ENCODE assay signal across 19 mouse cellular contexts in the genomic region with DNA sequence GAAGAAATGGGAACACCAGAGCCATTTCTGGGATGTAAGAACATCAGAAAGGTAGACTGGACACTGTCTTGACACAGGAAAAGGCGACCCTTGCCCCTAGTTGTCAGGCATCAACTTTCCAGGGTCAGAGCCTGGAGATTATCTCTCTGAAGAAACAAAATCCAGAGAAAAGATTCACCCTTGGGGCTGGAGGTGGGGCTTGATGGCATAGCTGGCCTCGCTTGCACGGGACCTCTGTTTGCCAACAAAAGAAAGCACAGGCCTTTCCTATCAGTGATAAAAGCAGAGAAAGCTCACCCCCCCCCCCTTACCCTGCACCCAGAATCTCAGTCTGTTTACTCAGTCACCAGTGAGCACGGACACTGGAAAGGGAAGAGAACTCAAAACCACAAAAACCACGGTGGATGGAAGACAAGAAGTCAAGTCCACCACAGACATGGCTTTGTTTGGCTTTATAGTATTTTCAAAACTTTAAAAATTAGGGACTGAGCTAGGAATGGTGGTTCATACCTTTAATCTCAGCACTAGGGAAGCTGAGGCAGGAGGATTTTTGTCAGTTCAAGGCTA. TPM values are rescaled to one million over a fixed set of nuclear protein-coding genes. Genes with fewer than 3 reads are reported as not detected.
DNase-seq lines count a peak whose midpoint lies in the region; ATAC-seq and TF ChIP-seq lines count a peak whose summit lies in the region.
"Had no signal": no experiment of that assay in that cellular context is flagged by ENCODE, and none has a peak within 500 bp of the region (broad histone marks: within the 10 kb centered on the region; RNA-seq: fewer than 3 reads in every experiment).

No protein-coding gene starts in this region.

- H3K9ac ChIP-seq in embryonic facial prominence, embryonic 12.5 days = no peak overlapping the region
- no peak overlapping the region for H3K9ac ChIP-seq in midbrain, embryonic 11.5 days (ENCODE audit: low read length)
- no peak overlapping the region for H3K9ac ChIP-seq in liver, embryonic 11.5 days (ENCODE audit: low read depth, low read length)
- H3K9ac ChIP-seq: hindbrain, embryonic 12.5 days; intestine, embryonic 15.5 days; liver, embryonic 14.5 days; neural tube, embryonic 12.5 days had no signal

- H3K36me3 ChIP-seq in embryonic facial prominence, embryonic 12.5 days = 0 out of 2 replicates have a peak, but pooled peaks cover 7% of the 10 kb centered on the region
- H3K36me3 ChIP-seq in embryonic facial prominence, embryonic 10.5 days (replicated peaks) = peaks cover 12% of the 10 kb centered on the region
- H3K36me3 ChIP-seq in midbrain, embryonic 10.5 days = no peaks in the 10 kb centered on the region
- H3K36me3 ChIP-seq in midbrain, embryonic 11.5 days (ENCODE audit: control insufficient read depth, insufficient read depth, low read length) = no peaks in the 10 kb centered on the region
- no peaks in the 10 kb centered on the region for H3K36me3 ChIP-seq in liver, embryonic 11.5 days (ENCODE audit: control insufficient read depth, insufficient read depth, low read length)
- H3K36me3 ChIP-seq in myocyte (ENCODE audit: control insufficient read depth, insufficient read depth) = no peaks in the 10 kb centered on the region
- H3K36me3 ChIP-seq: intestine, embryonic 15.5 days; neural tube, embryonic 12.5 days had no signal

- H3K27me3 ChIP-seq in embryonic facial prominence, embryonic 12.5 days = no peaks in the 10 kb centered on the region
- no peaks in the 10 kb centered on the region for H3K27me3 ChIP-seq in embryonic facial prominence, embryonic 10.5 days (replicated peaks; ENCODE audit: low read depth, poor library complexity, severe bottlenecking)
- H3K27me3 ChIP-seq in midbrain, embryonic 10.5 days (ENCODE audit: low read depth, poor library complexity, severe bottlenecking) = no peaks in the 10 kb centered on the region
- H3K27me3 ChIP-seq in midbrain, embryonic 11.5 days (ENCODE audit: control insufficient read depth, insufficient read depth, low read length) = no peaks in the 10 kb centered on the region
- no peaks in the 10 kb centered on the region for H3K27me3 ChIP-seq in liver, embryonic 11.5 days (replicated peaks; ENCODE audit: control insufficient read depth, insufficient read depth, low read length)
- H3K27me3 ChIP-seq in myocyte (ENCODE audit: control insufficient read depth, insufficient read depth, insufficient read length) = no peaks in the 10 kb centered on the region
- H3K27me3 ChIP-seq: hindbrain, embryonic 12.5 days; intestine, embryonic 15.5 days; neural tube, embryonic 12.5 days had no signal

- ATAC-seq in embryonic facial prominence, embryonic 12.5 days (ENCODE audit: insufficient number of reproducible peaks, insufficient read depth, low FRiP score, low TSS enrichment) = no peak
- ATAC-seq in midbrain, embryonic 11.5 days (ENCODE audit: low FRiP score) = no peak
- no peak for ATAC-seq in liver, embryonic 11.5 days (replicated peaks; ENCODE audit: low FRiP score)
- ATAC-seq: intestine, embryonic 15.5 days; midbrain, embryonic 16.5 days had no signal

- peak overlapping the region; percentile 17; the same call in 1 of the 2 replicates for H3K27ac ChIP-seq in embryonic facial prominence, embryonic 12.5 days
- H3K27ac ChIP-seq in embryonic facial prominence, embryonic 10.5 days (replicated peaks) = no peak overlapping the region
- H3K27ac ChIP-seq in midbrain, embryonic 10.5 days (replicated peaks) = 0 out of 2 replicates have a peak overlapping the region, but pooled peaks have one; percentile 46
- H3K27ac ChIP-seq in midbrain, embryonic 11.5 days (ENCODE audit: low read depth, low read length) = no peak overlapping the region
- H3K27ac ChIP-seq in liver, embryonic 11.5 days (ENCODE audit: low read depth, low read length) = peak overlapping the region; percentile 66
- H3K27ac ChIP-seq: hindbrain, embryonic 12.5 days; intestine, embryonic 15.5 days; liver, embryonic 14.5 days; neural tube, embryonic 12.5 days had no signal

- no peaks in the 10 kb centered on the region for H3K79me2 ChIP-seq in myocyte (ENCODE audit: control insufficient read depth, insufficient read depth)

- 44% methylated on average over 5 of the region's 5 CpGs for WGBS in embryonic facial prominence, embryonic 12.5 days
- WGBS in embryonic facial prominence, embryonic 10.5 days = 47% methylated on average over 5 of the region's 5 CpGs
- whole genome bisulfite sequencing in midbrain, embryonic 10.5 days = 58% methylated on average over 5 of the region's 5 CpGs
- 63% methylated on average over 5 of the region's 5 CpGs for WGBS in midbrain, embryonic 11.5 days
- WGBS in liver, embryonic 11.5 days = 22% methylated on average over 5 of the region's 5 CpGs

- no peak overlapping the region for H3K4me3 ChIP-seq in embryonic facial prominence, embryonic 12.5 days
- no peak overlapping the region for H3K4me3 ChIP-seq in embryonic facial prominence, embryonic 10.5 days
- H3K4me3 ChIP-seq in midbrain, embryonic 10.5 days = no peak overlapping the region
- H3K4me3 ChIP-seq in midbrain, embryonic 11.5 days (ENCODE audit: low read depth, low read length) = no peak overlapping the region
- H3K4me3 ChIP-seq in liver, embryonic 11.5 days (ENCODE audit: low read depth, low read length) = no peak overlapping the region
- H3K4me3 ChIP-seq in myocyte = no peak overlapping the region
- H3K4me3 ChIP-seq: erythroblast, embryonic 14.5 days; hindbrain, embryonic 12.5 days; intestine, embryonic 15.5 days; neural tube, embryonic 12.5 days had no signal

- no peak for DNase-seq in embryonic facial prominence, embryonic 10.5 days (ENCODE audit: low spot score)
- DNase-seq in midbrain, embryonic 10.5 days (ENCODE audit: low spot score) = no peak
- DNase-seq in midbrain, embryonic 11.5 days (ENCODE audit: low spot score, missing footprints) = no peak
- DNase-seq in liver, embryonic 11.5 days (ENCODE audit: low spot score) = no peak
- no peak for DNase-seq in thymus, postnatal 25 days
- no peak for DNase-seq in kidney, postnatal 36 days
- DNase-seq: cerebellum, adult 8-10 months; gastrocnemius, postnatal 36 days; kidney, postnatal 10 days; lung, postnatal 36 days; thymus, postnatal 36 days had no signal

- no peaks in the 10 kb centered on the region for H3K9me3 ChIP-seq in embryonic facial prominence, embryonic 12.5 days
- no peaks in the 10 kb centered on the region for H3K9me3 ChIP-seq in embryonic facial prominence, embryonic 10.5 days
- H3K9me3 ChIP-seq in midbrain, embryonic 10.5 days (replicated peaks) = no peaks in the 10 kb centered on the region
- no peaks in the 10 kb centered on the region for H3K9me3 ChIP-seq in midbrain, embryonic 11.5 days (ENCODE audit: control insufficient read depth, low read length)
- H3K9me3 ChIP-seq in liver, embryonic 11.5 days (ENCODE audit: control insufficient read depth, low read length) = no peaks in the 10 kb centered on the region
- H3K9me3 ChIP-seq: hindbrain, embryonic 12.5 days; intestine, embryonic 15.5 days; neural tube, embryonic 12.5 days had no signal

- TF ChIP-seq POLR2A in myocyte (IDR thresholded peaks at IDR 0.05; ENCODE audit: insufficient read length, low read depth) = no peak

- H3ac ChIP-seq in myocyte (ENCODE audit: control insufficient read depth, insufficient read length) = no peak overlapping the region

- no peak overlapping the region for H3K4me2 ChIP-seq in embryonic facial prominence, embryonic 12.5 days (replicated peaks)
- H3K4me2 ChIP-seq in midbrain, embryonic 11.5 days = no peak overlapping the region
- H3K4me2 ChIP-seq in liver, embryonic 11.5 days = peak overlapping the region; percentile 21; the same call in 1 of the 2 replicates
- H3K4me2 ChIP-seq in myocyte (ENCODE audit: low read depth) = peak overlapping the region; percentile 35
- H3K4me2 ChIP-seq: hindbrain, embryonic 12.5 days; intestine, embryonic 15.5 days; neural tube, embryonic 12.5 days had no signal

- H3K4me1 ChIP-seq in embryonic facial prominence, embryonic 12.5 days = peaks cover 5% of the 10 kb centered on the region; the same call in 1 of the 2 replicates
- H3K4me1 ChIP-seq in embryonic facial prominence, embryonic 10.5 days = peaks cover 25% of the 10 kb centered on the region
- H3K4me1 ChIP-seq in midbrain, embryonic 10.5 days = peaks cover 29% of the 10 kb centered on the region
- H3K4me1 ChIP-seq in midbrain, embryonic 11.5 days (ENCODE audit: control insufficient read depth, insufficient read depth, low read length) = no peaks in the 10 kb centered on the region; the same call in 1 of the 2 replicates
- peaks cover 10% of the 10 kb centered on the region for H3K4me1 ChIP-seq in liver, embryonic 11.5 days (replicated peaks; ENCODE audit: control insufficient read depth, insufficient read depth, low read length)
- H3K4me1 ChIP-seq: hindbrain, embryonic 12.5 days; neural tube, embryonic 12.5 days had no signal

RNA-seq across cellular contexts. Expression of gene Zfp740, which starts 10.1 kb away (rescaled TPM):
- polyA plus RNA-seq in embryonic facial prominence, embryonic 12.5 days (2016; fragmentation: Nextera tagmentation; extraction: Ambion mirVana) = 114 and 119 TPM in 2 replicates
- polyA plus RNA-seq in embryonic facial prominence, embryonic 10.5 days (2016; fragmentation: Nextera tagmentation; extraction: Ambion mirVana) = 77.6 and 79.3 TPM in 2 replicates
- polyA plus RNA-seq in midbrain, embryonic 10.5 days (2016; fragmentation: Nextera tagmentation; extraction: Ambion mirVana) = 63.0 and 72.4 TPM in 2 replicates
- polyA plus RNA-seq in midbrain, embryonic 11.5 days (2014; fragmentation: Nextera tagmentation; extraction: Ambion mirVana) = 58.9 and 61.1 TPM in 2 replicates
- polyA plus RNA-seq in liver, embryonic 11.5 days (2014; fragmentation: Nextera tagmentation; extraction: Ambion mirVana) = 38.1 and 38.3 TPM in 2 replicates
- polyA plus RNA-seq in myocyte (2012; fragmentation: generic; extraction: Trizol) = 42.3 TPM

RNA-seq across cellular contexts. Expression of gene Csad, which starts 11.6 kb away (rescaled TPM):
- 82.8 and 91.1 TPM in 2 replicates for polyA plus RNA-seq in embryonic facial prominence, embryonic 12.5 days (2016; fragmentation: Nextera tagmentation; extraction: Ambion mirVana)
- polyA plus RNA-seq in embryonic facial prominence, embryonic 10.5 days (2016; fragmentation: Nextera tagmentation; extraction: Ambion mirVana) = 48.6 and 48.7 TPM in 2 replicates
- 32.8 and 38.8 TPM in 2 replicates for polyA plus RNA-seq in midbrain, embryonic 10.5 days (2016; fragmentation: Nextera tagmentation; extraction: Ambion mirVana)
- polyA plus RNA-seq in midbrain, embryonic 11.5 days (2014; fragmentation: Nextera tagmentation; extraction: Ambion mirVana) = 21.9 and 25.9 TPM in 2 replicates
- polyA plus RNA-seq in liver, embryonic 11.5 days (2014; fragmentation: Nextera tagmentation; extraction: Ambion mirVana) = 33.3 and 35.1 TPM in 2 replicates
- polyA plus RNA-seq in myocyte (2012; fragmentation: generic; extraction: Trizol) = 18.8 TPM

RNA-seq across cellular contexts. Expression of gene Itgb7, which starts 38.8 kb away (rescaled TPM):
- polyA plus RNA-seq in embryonic facial prominence, embryonic 12.5 days (2016; fragmentation: Nextera tagmentation; extraction: Ambion mirVana) = 1.9 and 2.6 TPM in 2 replicates
- polyA plus RNA-seq in embryonic facial prominence, embryonic 10.5 days (2016; fragmentation: Nextera tagmentation; extraction: Ambion mirVana) = 1.1 and 1.6 TPM in 2 replicates
- polyA plus RNA-seq in midbrain, embryonic 10.5 days (2016; fragmentation: Nextera tagmentation; extraction: Ambion mirVana) = 0.31 and 0.56 TPM in 2 replicates
- polyA plus RNA-seq in midbrain, embryonic 11.5 days (2014; fragmentation: Nextera tagmentation; extraction: Ambion mirVana) = 0.15 and 0.55 TPM in 2 replicates
- 3.9 and 4.1 TPM in 2 replicates for polyA plus RNA-seq in liver, embryonic 11.5 days (2014; fragmentation: Nextera tagmentation; extraction: Ambion mirVana)
- polyA plus RNA-seq in myocyte (2012; fragmentation: generic; extraction: Trizol) = 2.0 TPM

RNA-seq across cellular contexts. Expression of gene Soat2, which starts 42.6 kb away (rescaled TPM):
- 0.13 and 0.17 TPM in 2 replicates for polyA plus RNA-seq in embryonic facial prominence, embryonic 12.5 days (2016; fragmentation: Nextera tagmentation; extraction: Ambion mirVana)
- polyA plus RNA-seq in embryonic facial prominence, embryonic 10.5 days (2016; fragmentation: Nextera tagmentation; extraction: Ambion mirVana) = 0.09 and 0.18 TPM in 2 replicates
- polyA plus RNA-seq in midbrain, embryonic 10.5 days (2016; fragmentation: Nextera tagmentation; extraction: Ambion mirVana) = 0.14 and 0.20 TPM in 2 replicates
- polyA plus RNA-seq in midbrain, embryonic 11.5 days (2014; fragmentation: Nextera tagmentation; extraction: Ambion mirVana) = not detected in 2 replicates
- 31.4 and 36.2 TPM in 2 replicates for polyA plus RNA-seq in liver, embryonic 11.5 days (2014; fragmentation: Nextera tagmentation; extraction: Ambion mirVana)
- 0.43 TPM for polyA plus RNA-seq in myocyte (2012; fragmentation: generic; extraction: Trizol)

RNA-seq across cellular contexts. Expression of gene Igfbp6, which starts 48.7 kb away (rescaled TPM):
- polyA plus RNA-seq in embryonic facial prominence, embryonic 12.5 days (2016; fragmentation: Nextera tagmentation; extraction: Ambion mirVana) = 0.92 and 1.2 TPM in 2 replicates
- 0.26 and 0.36 TPM in 2 replicates for polyA plus RNA-seq in embryonic facial prominence, embryonic 10.5 days (2016; fragmentation: Nextera tagmentation; extraction: Ambion mirVana)
- 0.32 and 0.38 TPM in 2 replicates for polyA plus RNA-seq in midbrain, embryonic 10.5 days (2016; fragmentation: Nextera tagmentation; extraction: Ambion mirVana)
- polyA plus RNA-seq in midbrain, embryonic 11.5 days (2014; fragmentation: Nextera tagmentation; extraction: Ambion mirVana) = 0.34 and 0.40 TPM in 2 replicates
- polyA plus RNA-seq in liver, embryonic 11.5 days (2014; fragmentation: Nextera tagmentation; extraction: Ambion mirVana) = 0.77 and 1.1 TPM in 2 replicates
- polyA plus RNA-seq in myocyte (2012; fragmentation: generic; extraction: Trizol) = 182 TPM
- polyA plus RNA-seq: hindbrain, embryonic 12.5 days had no signal

Comparison
In these comparisons a context has a peak if more than half of its experiments do, and no peak if none do; other contexts are left out.
1. H3K27ac ChIP-seq: peak in embryonic facial prominence, embryonic 12.5 days (single experiment), midbrain, embryonic 10.5 days (single experiment) and liver, embryonic 11.5 days (single experiment); none in embryonic facial prominence, embryonic 10.5 days (single experiment) and midbrain, embryonic 11.5 days (single experiment).
2. H3K4me2 ChIP-seq: peak in liver, embryonic 11.5 days (single experiment) and myocyte (single experiment); none in embryonic facial prominence, embryonic 12.5 days (single experiment) and midbrain, embryonic 11.5 days (single experiment).